Mouse (Mus musculus): Measurements from ENCODE around the gene Acp1. TPM values are rescaled to one million over a fixed set of nuclear protein-coding genes. Genes with fewer than 3 reads are reported as not detected.

Acp1 gene
- polyA plus RNA-seq, 1 experiment from 2014 or later = 84.7 TPM

- peaks cover 53% of the 10 kb centered on the region for H3K27me3 ChIP-seq (ENCODE audit: control insufficient read depth, insufficient read depth, low read length)
- 1% methylated on average over 58 of the region's 58 CpGs for WGBS
Measured at GRCm38 (mm10) chr12:30883986-30884621, 27.3 kb downstream of the Acp1 start, which contains the start of gene Alkal2. TSS of gene Alkal2 (plus strand) at chr12:30884322.

GRCm38 (mm10) chr12:30883592-30883985 lies 27.8 kb downstream of the Acp1 start:
- H3K36me3 ChIP-seq (ENCODE audit: control insufficient read depth, insufficient read depth) = no peaks in the 10 kb centered on the region
- H3K9me3 ChIP-seq (replicated peaks; ENCODE audit: control insufficient read depth, low read length) = 0 out of 2 replicates have a peak, but pooled peaks cover 3% of the 10 kb centered on the region
- peaks cover 13% of the 10 kb centered on the region for H3K4me1 ChIP-seq (ENCODE audit: control insufficient read depth, insufficient read depth, low read length)
- H3K4me3 ChIP-seq (ENCODE audit: low read length) = peak overlapping the region; percentile 58
- H3K4me2 ChIP-seq (ENCODE audit: low read depth, low read length) = peak overlapping the region; percentile 94
- peak overlapping the region; percentile 50 for H3K9ac ChIP-seq (ENCODE audit: low read length)
- no peak overlapping the region for H3K27ac ChIP-seq (ENCODE audit: low read length)
- 10% methylated on average over 4 of the region's 4 CpGs for WGBS
- peaks cover 50% of the 10 kb centered on the region for H3K27me3 ChIP-seq (ENCODE audit: control insufficient read depth, insufficient read depth, low read length)
- no peak for ATAC-seq (replicated peaks; ENCODE audit: extremely low read depth, insufficient read depth, low FRiP score)

More at GRCm38 (mm10) chr12:30883986-30884621, 27.3 kb downstream of the Acp1 start, which contains the start of gene Alkal2:
- peak within 1 kb of the TSS; percentile 50 for H3K9ac ChIP-seq (ENCODE audit: low read length)
- no peak within 1 kb of the TSS for H3K27ac ChIP-seq (ENCODE audit: low read length)
- H3K36me3 ChIP-seq (ENCODE audit: control insufficient read depth, insufficient read depth) = no peaks in the 10 kb centered on the region
- H3K4me1 ChIP-seq (ENCODE audit: control insufficient read depth, insufficient read depth, low read length) = peaks cover 13% of the 10 kb centered on the region
- ATAC-seq (replicated peaks; ENCODE audit: extremely low read depth, insufficient read depth, low FRiP score) = no peak; the same call in 1 of the 2 replicates
- H3K4me2 ChIP-seq (ENCODE audit: low read depth, low read length) = peak within 1 kb of the TSS; percentile 94
- 0 out of 2 replicates have a peak, but pooled peaks cover 3% of the 10 kb centered on the region for H3K9me3 ChIP-seq (replicated peaks; ENCODE audit: control insufficient read depth, low read length)
- H3K4me3 ChIP-seq (ENCODE audit: low read length) = peak within 1 kb of the TSS; percentile 58

- Histone ChIP-seq H3K36me3 (ENCODE audit: control insufficient read depth, insufficient read depth) (no peaks in the 10 kb centered on the region), H3K27ac (ENCODE audit: low read length) (no peak overlapping the region), H3K9me3 (replicated peaks; ENCODE audit: control insufficient read depth, low read length) (0 out of 2 replicates have a peak, but pooled peaks cover 3% of the 10 kb centered on the region), H3K4me1 (ENCODE audit: control insufficient read depth, insufficient read depth, low read length) (peaks cover 9% of the 10 kb centered on the region), H3K27me3 (ENCODE audit: control insufficient read depth, insufficient read depth, low read length) (peaks cover 34% of the 10 kb centered on the region), H3K9ac (ENCODE audit: low read length) (no peak overlapping the region), H3K4me3 (ENCODE audit: low read length) (no peak overlapping the region), H3K4me2 (ENCODE audit: low read depth, low read length) (no peak overlapping the region)
- 65% methylated on average over 6 of the region's 6 CpGs for WGBS
- no peak for ATAC-seq (replicated peaks; ENCODE audit: extremely low read depth, insufficient read depth, low FRiP score)
Measured at GRCm38 (mm10) chr12:30879447-30879846, 31.9 kb downstream of the Acp1 start.

GRCm38 (mm10) chr12:30865781-30866180 lies 45.6 kb downstream of the Acp1 start:
- Histone ChIP-seq H3K36me3 (ENCODE audit: control insufficient read depth, insufficient read depth) (no peaks in the 10 kb centered on the region), H3K9ac (ENCODE audit: low read length) (no peak overlapping the region), H3K4me3 (ENCODE audit: low read length) (no peak overlapping the region), H3K4me1 (ENCODE audit: control insufficient read depth, insufficient read depth, low read length) (peaks cover 12% of the 10 kb centered on the region), H3K27ac (ENCODE audit: low read length) (no peak overlapping the region), H3K9me3 (replicated peaks; ENCODE audit: control insufficient read depth, low read length) (no peaks in the 10 kb centered on the region), H3K27me3 (ENCODE audit: control insufficient read depth, insufficient read depth, low read length) (no peaks in the 10 kb centered on the region), H3K4me2 (ENCODE audit: low read depth, low read length) (no peak overlapping the region)
- ATAC-seq (replicated peaks; ENCODE audit: extremely low read depth, insufficient read depth, low FRiP score) = no peak
- 76% methylated on average over 4 of the region's 4 CpGs for WGBS

GRCm38 (mm10) chr12:30864347-30864746 lies 47.0 kb downstream of the Acp1 start:
- Histone ChIP-seq H3K36me3 (ENCODE audit: control insufficient read depth, insufficient read depth) (no peaks in the 10 kb centered on the region), H3K4me3 (ENCODE audit: low read length) (no peak overlapping the region), H3K9me3 (replicated peaks; ENCODE audit: control insufficient read depth, low read length) (no peaks in the 10 kb centered on the region), H3K4me2 (ENCODE audit: low read depth, low read length) (no peak overlapping the region), H3K4me1 (ENCODE audit: control insufficient read depth, insufficient read depth, low read length) (peaks cover 12% of the 10 kb centered on the region), H3K27me3 (ENCODE audit: control insufficient read depth, insufficient read depth, low read length) (no peaks in the 10 kb centered on the region), H3K27ac (ENCODE audit: low read length) (no peak overlapping the region), H3K9ac (ENCODE audit: low read length) (no peak overlapping the region)
- ATAC-seq (replicated peaks; ENCODE audit: extremely low read depth, insufficient read depth, low FRiP score) = peak; percentile 70; the same call in 1 of the 2 replicates
- WGBS = 47% methylated on average over 2 of the region's 2 CpGs

- H3K9me3 ChIP-seq (replicated peaks; ENCODE audit: control insufficient read depth, low read length) = no peaks in the 10 kb centered on the region
- no peak overlapping the region for H3K4me3 ChIP-seq (ENCODE audit: low read length)
- no peak for ATAC-seq (replicated peaks; ENCODE audit: extremely low read depth, insufficient read depth, low FRiP score)
- H3K4me1 ChIP-seq (ENCODE audit: control insufficient read depth, insufficient read depth, low read length) = no peaks in the 10 kb centered on the region
- no peaks in the 10 kb centered on the region for H3K27me3 ChIP-seq (ENCODE audit: control insufficient read depth, insufficient read depth, low read length)
- WGBS = 84% methylated on average over 5 of the region's 5 CpGs
- H3K36me3 ChIP-seq (ENCODE audit: control insufficient read depth, insufficient read depth) = no peaks in the 10 kb centered on the region
- no peak overlapping the region for H3K27ac ChIP-seq (ENCODE audit: low read length)
- H3K9ac ChIP-seq (ENCODE audit: low read length) = no peak overlapping the region
- H3K4me2 ChIP-seq (ENCODE audit: low read depth, low read length) = no peak overlapping the region
Measured at GRCm38 (mm10) chr12:30856172-30856571, 55.2 kb downstream of the Acp1 start.

- WGBS = 69% methylated on average over 6 of the region's 6 CpGs
Measured at GRCm38 (mm10) chr12:30855442-30856159, 55.8 kb downstream of the Acp1 start.

GRCm38 (mm10) chr12:30851871-30852270 lies 59.5 kb downstream of the Acp1 start:
- 82% methylated on average over 6 of the region's 6 CpGs for WGBS

More at GRCm38 (mm10) chr12:30855442-30856159, 55.8 kb downstream of the Acp1 start:
- Histone ChIP-seq H3K4me3 (ENCODE audit: low read length) (no peak overlapping the region), H3K27me3 (ENCODE audit: control insufficient read depth, insufficient read depth, low read length) (no peaks in the 10 kb centered on the region), H3K4me2 (ENCODE audit: low read depth, low read length) (no peak overlapping the region), H3K27ac (ENCODE audit: low read length) (no peak overlapping the region), H3K36me3 (ENCODE audit: control insufficient read depth, insufficient read depth) (no peaks in the 10 kb centered on the region), H3K9me3 (replicated peaks; ENCODE audit: control insufficient read depth, low read length) (no peaks in the 10 kb centered on the region), H3K9ac (ENCODE audit: low read length) (no peak overlapping the region), H3K4me1 (ENCODE audit: control insufficient read depth, insufficient read depth, low read length) (no peaks in the 10 kb centered on the region)
- no peak for ATAC-seq (replicated peaks; ENCODE audit: extremely low read depth, insufficient read depth, low FRiP score)

GRCm38 (mm10) chr12:30850902-30851301 lies 60.5 kb downstream of the Acp1 start:
- no peak overlapping the region for H3K9ac ChIP-seq (ENCODE audit: low read length)
- H3K9me3 ChIP-seq (replicated peaks; ENCODE audit: control insufficient read depth, low read length) = no peaks in the 10 kb centered on the region
- 34% methylated on average over 2 of the region's 2 CpGs for WGBS
- H3K4me2 ChIP-seq (ENCODE audit: low read depth, low read length) = no peak overlapping the region
- H3K4me3 ChIP-seq (ENCODE audit: low read length) = no peak overlapping the region
- no peaks in the 10 kb centered on the region for H3K36me3 ChIP-seq (ENCODE audit: control insufficient read depth, insufficient read depth)
- H3K27ac ChIP-seq (ENCODE audit: low read length) = no peak overlapping the region
- no peak for ATAC-seq (replicated peaks; ENCODE audit: extremely low read depth, insufficient read depth, low FRiP score)
- no peaks in the 10 kb centered on the region for H3K27me3 ChIP-seq (ENCODE audit: control insufficient read depth, insufficient read depth, low read length)
- no peaks in the 10 kb centered on the region for H3K4me1 ChIP-seq (ENCODE audit: control insufficient read depth, insufficient read depth, low read length)

More at GRCm38 (mm10) chr12:30851871-30852270, 59.5 kb downstream of the Acp1 start:
- no peaks in the 10 kb centered on the region for H3K4me1 ChIP-seq (ENCODE audit: control insufficient read depth, insufficient read depth, low read length)
- ATAC-seq (replicated peaks; ENCODE audit: extremely low read depth, insufficient read depth, low FRiP score) = no peak
- no peaks in the 10 kb centered on the region for H3K9me3 ChIP-seq (replicated peaks; ENCODE audit: control insufficient read depth, low read length)
- no peaks in the 10 kb centered on the region for H3K27me3 ChIP-seq (ENCODE audit: control insufficient read depth, insufficient read depth, low read length)
- no peak overlapping the region for H3K4me2 ChIP-seq (ENCODE audit: low read depth, low read length)
- no peak overlapping the region for H3K4me3 ChIP-seq (ENCODE audit: low read length)
- no peak overlapping the region for H3K27ac ChIP-seq (ENCODE audit: low read length)
- H3K9ac ChIP-seq (ENCODE audit: low read length) = no peak overlapping the region
- no peaks in the 10 kb centered on the region for H3K36me3 ChIP-seq (ENCODE audit: control insufficient read depth, insufficient read depth)

All from heart, embryonic 16.5 days (tissue).